Mouse (Mus musculus) heart, postnatal 0 days (tissue): ENCODE measurements around the gene Siglech. TPM values are rescaled to one million over a fixed set of nuclear protein-coding genes. Genes with fewer than 3 reads are reported as not detected.
A peak's percentile ranks its signal among the peaks of the same experiment; 100 is the strongest.
"Not testable (repeated sequence)": the region's sequence is repeated elsewhere in the genome, so short reads cannot be mapped to it uniquely, and the experiment has no call there.

Source experiments
- ATAC-seq: fragments of 200-750 bp; cut with Nextera tagmentation; 2 replicates; pipeline ENCODE4 v1.8.0; 2017; ENCODE audit warnings: low read depth, moderate number of reproducible peaks, moderate library complexity; ENCODE audit not compliant: insufficient read depth
- DNase-seq: peaks from one replicate; pipeline ENCODE4 v3.0.0-alpha.2; 2016; ENCODE audit warnings: low spot score
- H3K27ac ChIP-seq: fragments of 300-500 bp; sonication (generic); 2 replicates; pipeline ENCODE4 v1.5.1; 2014; ENCODE audit warnings: low read depth, mild to moderate bottlenecking
- H3K27me3 ChIP-seq: fragments of 300-500 bp; sonication (generic); 2 replicates; pipeline ENCODE4 v1.6.1; 2014; ENCODE audit warnings: low read length, mixed read lengths; ENCODE audit not compliant: control insufficient read depth, insufficient read depth
- H3K36me3 ChIP-seq: fragments of 300-500 bp; sonication (generic); replicated peaks from 2 replicates; pipeline ENCODE4 v1.6.1; 2014; ENCODE audit warnings: low read length, mixed read lengths; ENCODE audit not compliant: control insufficient read depth, insufficient read depth
- H3K4me1 ChIP-seq: fragments of 300-500 bp; sonication (generic); 2 replicates; pipeline ENCODE4 v1.6.1; 2014; ENCODE audit warnings: antibody characterized with exemption; ENCODE audit not compliant: control insufficient read depth, insufficient read depth
- H3K4me2 ChIP-seq: fragments of 300-500 bp; sonication (generic); 2 replicates; pipeline ENCODE4 v1.6.1; 2014; ENCODE audit warnings: low read depth, mild to moderate bottlenecking, low read length, moderate library complexity
- H3K4me3 ChIP-seq: fragments of 300-500 bp; sonication (generic); 2 replicates; pipeline ENCODE4 v1.5.1; 2014; ENCODE audit warnings: low read depth, low read length
- H3K9ac ChIP-seq: fragments of 300-500 bp; sonication (generic); replicated peaks from 2 replicates; pipeline ENCODE4 v1.6.1; 2014; ENCODE audit warnings: low read depth, low read length, mixed read lengths
- H3K9me3 ChIP-seq: fragments of 300-500 bp; sonication (generic); replicated peaks from 2 replicates; pipeline ENCODE4 v1.6.1; 2016; ENCODE audit warnings: low read length; ENCODE audit not compliant: control insufficient read depth
- CTCF ChIP-seq: IDR thresholded peaks from 2 replicates; pipeline ENCODE4 v1.5.1; 2016; ENCODE audit warnings: antibody characterized with exemption, control low read depth, low read depth
- EP300 ChIP-seq: IDR thresholded peaks from 2 replicates; pipeline ENCODE4 v1.6.1; 2016; ENCODE audit warnings: antibody characterized with exemption, low read depth
- WGBS: fragments of 180-500 bp; shearing (Covaris S2); extraction: QIAGEN DNeasy Blood & Tissue Kit; methylation state at CpG from one replicate; pipeline ENCODE4 v1.1.7; 2014; 5-methylcytosine and 5-hydroxymethylcytosine counted together
- polyA plus RNA-seq: library from polyadenylated mRNA; unstranded; fragments of >200 nt; fragmentation: Nextera tagmentation; extraction: Ambion mirVana; gene quantifications from 2 replicates; pipeline ENCODE4 v1.2.1, GENCODE M21; 2015
- total RNA-seq: library from RNA; depleted of rRNA; stranded (reverse); fragments of >200 nt; gene quantifications from 2 replicates; pipeline ENCODE4 v1.2.3, GENCODE M21; 2014; ENCODE audit warnings: low replicate concordance

The Siglech gene
- total and polyA plus RNA-seq, 2 experiments from 2014 or later, result not detected

- no peak for TF ChIP-seq EP300
- no peak for TF ChIP-seq CTCF
- H3K27ac ChIP-seq, result no peak overlapping the region
- H3K36me3 ChIP-seq, result no peaks in the 10 kb centered on the region
- no peak overlapping the region for H3K4me2 ChIP-seq
- ATAC-seq (no peak), DNase-seq (no peak)
- H3K4me1 ChIP-seq, result no peaks in the 10 kb centered on the region
- 32% methylated on average over 3 of the region's 3 CpGs for WGBS
- H3K27me3 ChIP-seq, result no peaks in the 10 kb centered on the region
- no peak overlapping the region for H3K9ac ChIP-seq
- no peaks in the 10 kb centered on the region for H3K9me3 ChIP-seq
- no peak overlapping the region for H3K4me3 ChIP-seq
Measured at GRCm38 (mm10) chr7:55784580-55784979, 16.6 kb downstream of the Siglech start.

GRCm38 (mm10) chr7:55790586-55790985 lies 22.6 kb downstream of the Siglech start:
- H3K27ac ChIP-seq, H3K9ac ChIP-seq, DNase-seq, H3K4me2 ChIP-seq, H3K36me3 ChIP-seq, H3K27me3 ChIP-seq, ATAC-seq, H3K4me3 ChIP-seq, H3K9me3 ChIP-seq, H3K4me1 ChIP-seq: not testable (repeated sequence)
- 42% methylated on average over 5 of the region's 5 CpGs for WGBS

- DNase-seq (no peak), ATAC-seq (no peak)
- TF ChIP-seq EP300 (no peak), CTCF (no peak)
- H3K4me1 ChIP-seq, result peaks cover 9% of the 10 kb centered on the region; the same call in 1 of the 2 replicates
- no peak overlapping the region for H3K27ac ChIP-seq
- H3K36me3 ChIP-seq, result peaks cover 13% of the 10 kb centered on the region
- WGBS, result 60% methylated on average over 3 of the region's 3 CpGs
- H3K9me3 ChIP-seq, result no peaks in the 10 kb centered on the region
- H3K4me2 ChIP-seq, result no peak overlapping the region
- H3K4me3 ChIP-seq, result no peak overlapping the region
- H3K9ac ChIP-seq, result no peak overlapping the region
- H3K27me3 ChIP-seq, result no peaks in the 10 kb centered on the region
Measured at GRCm38 (mm10) chr7:55792280-55792679, 24.3 kb downstream of the Siglech start.

- Histone ChIP-seq H3K4me1 (peaks cover 9% of the 10 kb centered on the region; the same call in 1 of the 2 replicates), H3K4me3 (peak overlapping the region; percentile 61), H3K27ac (no peak overlapping the region), H3K36me3 (peaks cover 24% of the 10 kb centered on the region), H3K9me3 (no peaks in the 10 kb centered on the region), H3K27me3 (no peaks in the 10 kb centered on the region), H3K4me2 (peak overlapping the region; percentile 71), H3K9ac (no peak overlapping the region)
- ATAC-seq (no peak), DNase-seq (no peak)
- TF ChIP-seq EP300, result no peak
- no peak for TF ChIP-seq CTCF
- 37% methylated on average over 13 of the region's 13 CpGs for WGBS
Measured at GRCm38 (mm10) chr7:55793236-55793951, 25.4 kb downstream of the Siglech start.

GRCm38 (mm10) chr7:55793952-55794603 lies 26.1 kb downstream of the Siglech start, which contains the start of gene Tubgcp5:
Tubgcp5 (plus strand) TSS chr7:55794154.
- TF ChIP-seq EP300, result peak; percentile 89
- no peak for TF ChIP-seq CTCF
- ATAC-seq (peak; percentile 100), DNase-seq (peak; percentile 97)
- H3K4me3 ChIP-seq, result peak within 1 kb of the TSS; percentile 61
- no peaks in the 10 kb centered on the region for H3K9me3 ChIP-seq
- peak within 1 kb of the TSS; percentile 71 for H3K4me2 ChIP-seq
- no peaks in the 10 kb centered on the region for H3K27me3 ChIP-seq
- WGBS, result under 1% methylated on average over 51 of the region's 51 CpGs
- peak within 1 kb of the TSS; percentile 76 for H3K9ac ChIP-seq
- peaks cover 9% of the 10 kb centered on the region; the same call in 1 of the 2 replicates for H3K4me1 ChIP-seq
- peaks cover 31% of the 10 kb centered on the region for H3K36me3 ChIP-seq
- peak within 1 kb of the TSS; percentile 43; the same call in 1 of the 2 replicates for H3K27ac ChIP-seq
